Mouse (Mus musculus): ENCODE measurements around the gene Tas2r135.

DNA sequence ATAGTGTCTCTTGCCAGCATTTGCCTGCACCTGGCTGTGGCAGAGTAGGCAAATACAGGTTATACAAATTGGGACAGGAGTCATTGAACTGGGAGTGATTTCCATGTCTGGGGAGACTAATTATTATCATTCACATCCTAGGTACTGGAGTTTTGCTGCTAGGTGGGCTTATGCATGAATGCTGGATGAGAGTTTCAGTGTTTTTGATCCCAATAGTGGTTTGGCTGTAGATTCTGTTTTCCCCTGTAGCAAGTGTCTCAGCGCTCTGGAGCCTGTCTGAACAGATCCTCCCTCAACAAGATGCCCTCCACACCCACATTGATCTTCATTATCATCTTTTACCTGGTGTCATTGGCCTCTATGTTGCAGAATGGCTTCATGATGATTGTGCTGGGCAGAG, 5.3 kb upstream of the Tas2r135 start, which contains the start of gene Tas2r143:
- TF ChIP-seq EP300 (IDR thresholded peaks at IDR 0.05; ENCODE audit: insufficient read depth, low read depth, low read length) (no peak), POLR2A (IDR thresholded peaks at IDR 0.05; ENCODE audit: insufficient read depth, low read depth, low read length) (no peak)
